In genomic region chr7:25754738-25755467, GRCm38 (mm10) we compare ENCODE assay signal across 8 mouse cellular contexts. TPM values are rescaled to one million over a fixed set of nuclear protein-coding genes. Genes with fewer than 3 reads are reported as not detected.
A peak's percentile ranks its signal among the peaks of the same experiment; 100 is the strongest.
DNase-seq lines count a peak whose midpoint lies in the region; ATAC-seq and TF ChIP-seq lines count a peak whose summit lies in the region.

Gene Hnrnpul1, minus strand, starts transcription at chr7:25754757.

- ATAC-seq in forebrain, embryonic 15.5 days (replicated peaks), result peak; percentile 95
- peak; percentile 71 for ATAC-seq in neutrophil, adult 5-6 weeks (ENCODE audit: extremely low read depth, insufficient number of reproducible peaks, low FRiP score, poor library complexity, severe bottlenecking)

- no peaks in the 10 kb centered on the region for H3K27me3 ChIP-seq in forebrain, embryonic 15.5 days

- peak; percentile 27; the same call in 1 of the 2 replicates for TF ChIP-seq CTCF in lung, adult 2 months (IDR thresholded peaks at IDR 0.05; ENCODE audit: insufficient read depth, low read length)

- peak within 1 kb of the TSS; percentile 100 for H3K9ac ChIP-seq in ES-E14 (ENCODE audit: insufficient read depth, low read depth, low read length, poor library complexity, severe bottlenecking)
- H3K9ac ChIP-seq in forebrain, embryonic 15.5 days (replicated peaks), result peak within 1 kb of the TSS; percentile 94

- H3K27ac ChIP-seq in ES-E14 (ENCODE audit: insufficient read depth, low read depth, low read length, poor library complexity, severe bottlenecking), result peak within 1 kb of the TSS; percentile 92
- H3K27ac ChIP-seq in forebrain, embryonic 15.5 days (replicated peaks), result peak within 1 kb of the TSS; percentile 98

- TF ChIP-seq POLR2A in lung, adult 2 months (IDR thresholded peaks at IDR 0.05; ENCODE audit: borderline replicate concordance, extremely low read depth, low read depth, low read length), result peak; percentile 72; the same call in 1 of the 2 replicates

- H3K4me3 ChIP-seq in ES-E14 (ENCODE audit: insufficient read depth in 1 of 2, low read depth in 1 of 2, low read length in 2 of 2, poor library complexity in 1 of 2, severe bottlenecking in 1 of 2), result peak within 1 kb of the TSS; percentile 95 to 97
- peak within 1 kb of the TSS; percentile 85 for H3K4me3 ChIP-seq in forebrain, embryonic 15.5 days
- H3K4me3 ChIP-seq in lung, adult 2 months (replicated peaks; ENCODE audit: extremely low read depth, low read depth, low read length), result peak within 1 kb of the TSS; percentile 80

- in situ Hi-C loops in ES-E14 (cut with MboI; ENCODE audit: low sequenced_read_pairs in 2 of 2, unreplicated experiment in 2 of 2), result loop anchor here in 1 of 2 experiments (10.0 kb wide), 1 partner anchor 50 kb away; no protein-coding TSS in a partner anchor

- intact Hi-C loops in heart, postnatal 25 days (cut with DNase I), result loop anchor here (5.0 kb wide), 1 partner anchor 73 kb away; the partner anchor contains the start of gene B9d2

- peak; percentile 98 for DNase-seq in ES-E14 (ENCODE audit: low read depth, low spot score)
- peak; percentile 100 for DNase-seq in cerebellum, adult 11-12 months
- peak; percentile 98 for DNase-seq in heart, postnatal 25 days (ENCODE audit: low spot score)
- DNase-seq in layer of hippocampus, adult 18-20 months (ENCODE audit: low spot score in 2 of 2), result peak; percentile 100
- peak; percentile 98 for DNase-seq in lung, adult 2 months
- peak; percentile 97 to 99 for DNase-seq in thymus, adult 18-20 months

- peak within 1 kb of the TSS; percentile 93 for H3K4me2 ChIP-seq in forebrain, embryonic 15.5 days (replicated peaks)

- WGBS in forebrain, embryonic 15.5 days, result under 1% methylated on average over 54 of the region's 55 CpGs
- WGBS in lung, adult 2 months, result under 1% methylated on average over 55 of the region's 55 CpGs

- H3K4me1 ChIP-seq in ES-E14 (ENCODE audit: control insufficient read depth in 2 of 2, insufficient read depth in 2 of 2, low read length in 2 of 2, poor library complexity in 1 of 2), result peaks cover 2 to 4% of the 10 kb centered on the region in 2 experiments; a peak in 1 of 4 replicates
- peaks cover 24% of the 10 kb centered on the region for H3K4me1 ChIP-seq in forebrain, embryonic 15.5 days
- peaks cover 11% of the 10 kb centered on the region; the same call in 1 of the 2 replicates for H3K4me1 ChIP-seq in lung, adult 2 months (ENCODE audit: control insufficient read depth, insufficient read depth, low read length)

- H3K9me3 ChIP-seq in ES-E14 (ENCODE audit: control insufficient read depth, insufficient read depth, low read depth, low read length), result no peaks in the 10 kb centered on the region
- no peaks in the 10 kb centered on the region for H3K9me3 ChIP-seq in forebrain, embryonic 15.5 days

- H3K36me3 ChIP-seq in ES-E14 (ENCODE audit: control insufficient read depth, insufficient read depth, low read length, poor library complexity, severe bottlenecking), result peaks cover 7% of the 10 kb centered on the region
- peaks cover 14% of the 10 kb centered on the region for H3K36me3 ChIP-seq in forebrain, embryonic 15.5 days

TF ChIP-seq in ES-E14, 5 proteins besides CTCF, POLR2A, EP300 and RAD21:
- TF ChIP-seq CHD2 (IDR thresholded peaks at IDR 0.05; ENCODE audit: low read depth, low read length) (peak; percentile 58; the same call in 1 of the 2 replicates), ZNF384 (IDR thresholded peaks at IDR 0.05; ENCODE audit: low read depth, low read length) (no peak)

RNA-seq across cellular contexts. Expression of gene Hnrnpul1, which starts in this region (rescaled TPM):
- 67.1 and 69.0 TPM in 2 replicates for total RNA-seq in ES-E14 (2012; rRNA removed)
- 51.8 and 53.5 TPM in 2 replicates for polyA plus RNA-seq in forebrain, embryonic 15.5 days (2015; fragmentation: Nextera tagmentation; extraction: Ambion mirVana)
- total RNA-seq in heart, postnatal 25 days (2021), result 10 to 100 TPM; 77.8 TPM
- 100 to 1,000 TPM in 1 of 2 experiments, 10 to 100 TPM in 1; 99.1 to 110 TPM for total RNA-seq in layer of hippocampus, adult 18-20 months (2021)
- polyA plus RNA-seq in lung, adult 2 months (2012; rRNA removed), result 43.8 and 49.9 TPM in 2 replicates
- 198 TPM in 2 replicates for total RNA-seq in neutrophil, adult 5-6 weeks (2017)

Comparison
In these comparisons a context has a peak if more than half of its experiments do, and no peak if none do; other contexts are left out.
1. Peak in every context shown above with its lines: DNase-seq, ATAC-seq, H3K4me3 ChIP-seq and H3K27ac ChIP-seq.